Mouse (Mus musculus) gastrocnemius, adult 18-20 months (tissue): ENCODE data around the gene Cox8a. TPM values are rescaled to one million over a fixed set of nuclear protein-coding genes. Genes with fewer than 3 reads are reported as not detected.

Source experiments
- total RNA-seq, 2 experiments: library from RNA; stranded (reverse); gene quantifications; 2 replicates each; pipeline ENCODE4 v1.2.3; 2021

Gene Cox8a
- total RNA-seq, 2 experiments from 2014 or later = 72.3 to 102 TPM

Other genes starting within 250 kb of the Cox8a start
- gene Ppp1r14b, start 242.6 kb downstream of the Cox8a start, total RNA-seq = 100 to 1,000 TPM; 117 to 145 TPM
- gene Plcb3, start 241.1 kb downstream of the Cox8a start, total RNA-seq = 10 to 100 TPM; 10.2 to 11.3 TPM
- 10 to 100 TPM in 1 of 2 experiments, 1 to 10 TPM in 1; 8.2 to 13.1 TPM for gene Fkbp2, start 237.1 kb downstream of the Cox8a start, total RNA-seq
- gene Vegfb, start 230.0 kb downstream of the Cox8a start, total RNA-seq = 100 to 1,000 TPM; 181 to 206 TPM
- 10 to 100 TPM; 33.9 to 38.4 TPM for gene Dnajc4, start 225.0 kb downstream of the Cox8a start, total RNA-seq
- 10 to 100 TPM; 12.0 to 13.7 TPM for gene Nudt22, start 221.5 kb downstream of the Cox8a start, total RNA-seq
- gene Trpt1, start 221.5 kb downstream of the Cox8a start, total RNA-seq = 10 to 100 TPM; 24.4 to 26.4 TPM
- under 1 TPM; 0.64 to 0.93 TPM for gene Fermt3, start 198.1 kb downstream of the Cox8a start, total RNA-seq
- gene Stip1, start 177.6 kb downstream of the Cox8a start, total RNA-seq = 10 to 100 TPM; 89.7 to 98.5 TPM
- gene Macrod1, start 160.8 kb downstream of the Cox8a start, total RNA-seq = 100 to 1,000 TPM; 276 to 311 TPM
- 1 to 10 TPM; 1.1 to 1.9 TPM for gene Flrt1, start 111.9 kb downstream of the Cox8a start, total RNA-seq
- gene Otub1, start 11.3 kb downstream of the Cox8a start, total RNA-seq = 10 to 100 TPM; 50.8 to 57.0 TPM
- gene Naa40, start 23.6 kb upstream of the Cox8a start, total RNA-seq = 10 to 100 TPM; 11.6 to 12.2 TPM
- gene Rcor2, start 49.7 kb upstream of the Cox8a start, total RNA-seq = 1 to 10 TPM; 2.2 to 2.7 TPM
- 10 to 100 TPM; 34.4 to 39.5 TPM for gene Mark2, start 124.2 kb upstream of the Cox8a start, total RNA-seq
- 1 to 10 TPM; 7.4 to 9.0 TPM for gene Spindoc, start 165.4 kb upstream of the Cox8a start, total RNA-seq
- gene 2700081O15Rik, start 200.0 kb upstream of the Cox8a start, total RNA-seq = 1 to 10 TPM; 3.1 to 4.8 TPM